Comparison of ENCODE assay signal across 1 mouse cellular context in genomic region chr11:40733339-40734174, GRCm38 (mm10).
A peak's percentile ranks its signal among the peaks of the same experiment; 100 is the strongest.
TF ChIP-seq lines count a peak whose summit lies in the region.

Gene Hmmr, minus strand, starts transcription at chr11:40733422.
Gene Nudcd2, plus strand, starts transcription at chr11:40733667.

TF ChIP-seq in CH12.LX, 34 proteins besides CTCF, POLR2A, EP300 and RAD21 (continued from another document):
- TF ChIP-seq CHD1 (IDR thresholded peaks at IDR 0.05; ENCODE audit: low read depth, low read length) (no peak), MEF2A (IDR thresholded peaks at IDR 0.05; ENCODE audit: borderline replicate concordance, low read depth, low read length) (peak; percentile 49), BHLHE40 (IDR thresholded peaks at IDR 0.05; ENCODE audit: low read depth, low read length) (peak; percentile 70), JUN (IDR thresholded peaks at IDR 0.05; ENCODE audit: insufficient read depth, low read depth, low read length) (peak; percentile 39; the same call in 1 of the 2 replicates), MAZ (IDR thresholded peaks at IDR 0.05; ENCODE audit: low read depth, low read length) (no peak), PAX5 (IDR thresholded peaks at IDR 0.05; ENCODE audit: low read length) (no peak), JUND (conservative IDR thresholded peaks at IDR 0.05; ENCODE audit: low read depth, low read length) (peak; percentile 66), NELFE (IDR thresholded peaks at IDR 0.05; ENCODE audit: low read depth, low read length) (peak; percentile 83), KAT2A (IDR thresholded peaks at IDR 0.05; ENCODE audit: insufficient replicate concordance, low read length) (peak; percentile 72; the same call in 1 of the 2 replicates), MXI1 (IDR thresholded peaks at IDR 0.05; ENCODE audit: low read depth, low read length) (peak; percentile 96), MAFK (IDR thresholded peaks at IDR 0.05; ENCODE audit: insufficient replicate concordance, low read length) (no peak), ZKSCAN1 (IDR thresholded peaks at IDR 0.05; ENCODE audit: borderline replicate concordance, low read depth, low read length) (no peak), TBP (conservative IDR thresholded peaks at IDR 0.05; ENCODE audit: low read depth, low read length) (peak; percentile 80), ZNF384 (IDR thresholded peaks at IDR 0.05; ENCODE audit: low read depth, low read length) (no peak), GABPA (IDR thresholded peaks at IDR 0.05; ENCODE audit: insufficient replicate concordance, low read depth, low read length) (no peak; the same call in 1 of the 2 replicates), POLR2AphosphoS2 (IDR thresholded peaks at IDR 0.05; ENCODE audit: low read depth, low read length) (0 out of 2 replicates have a peak, but pooled peaks have one; percentile 30), RCOR1 (conservative IDR thresholded peaks at IDR 0.05; ENCODE audit: low read depth, low read length) (0 out of 2 replicates have a peak, but pooled peaks have one; percentile 16)
